23 mouse cellular contexts compared by ENCODE assay signal in genomic region chr11:81658850-81659249, GRCm38 (mm10).
DNase-seq lines count a peak whose midpoint lies in the region; ATAC-seq and TF ChIP-seq lines count a peak whose summit lies in the region.
"Had no signal": no experiment of that assay in that cellular context is flagged by ENCODE, and none has a peak within 500 bp of the region (broad histone marks: within the 10 kb centered on the region; RNA-seq: fewer than 3 reads in every experiment).

No protein-coding gene starts in this region.

- intact Hi-C loops in gastrocnemius, postnatal 14 days (cut with DNase I; ENCODE audit: low total_unique reads), result no loop called here

- H3K27ac ChIP-seq in embryonic facial prominence, embryonic 14.5 days (replicated peaks; ENCODE audit: low read depth, low read length), result no peak overlapping the region
- H3K27ac ChIP-seq in embryonic facial prominence, embryonic 10.5 days (replicated peaks), result no peak overlapping the region
- no peak overlapping the region for H3K27ac ChIP-seq in midbrain, embryonic 14.5 days (replicated peaks; ENCODE audit: low read depth, low read length)
- no peak overlapping the region for H3K27ac ChIP-seq in midbrain, embryonic 10.5 days (replicated peaks)
- H3K27ac ChIP-seq: heart, embryonic 15.5 days; hindbrain, embryonic 14.5 days; intestine, embryonic 15.5 days; liver, embryonic 15.5 days; midbrain, embryonic 13.5 days; neural tube, embryonic 12.5 days had no signal

- no peaks in the 10 kb centered on the region for H3K9me3 ChIP-seq in embryonic facial prominence, embryonic 14.5 days (ENCODE audit: control insufficient read depth, low read length)
- no peaks in the 10 kb centered on the region for H3K9me3 ChIP-seq in embryonic facial prominence, embryonic 10.5 days
- H3K9me3 ChIP-seq in midbrain, embryonic 14.5 days (ENCODE audit: control insufficient read depth, low read length), result no peaks in the 10 kb centered on the region
- no peaks in the 10 kb centered on the region for H3K9me3 ChIP-seq in midbrain, embryonic 10.5 days (replicated peaks)
- H3K9me3 ChIP-seq: heart, embryonic 15.5 days; intestine, embryonic 15.5 days; liver, embryonic 15.5 days; midbrain, embryonic 13.5 days; neural tube, embryonic 12.5 days had no signal

- TF ChIP-seq CTCF in brain, embryonic 14.5 days (IDR thresholded peaks at IDR 0.05; ENCODE audit: borderline replicate concordance, extremely low read depth, insufficient read depth, insufficient read length), result no peak

- TF ChIP-seq POLR2A in brain, embryonic 14.5 days (IDR thresholded peaks at IDR 0.05; ENCODE audit: borderline replicate concordance, extremely low read depth, insufficient read depth, insufficient read length, poor library complexity, severe bottlenecking), result no peak

- no peaks in the 10 kb centered on the region for H3K36me3 ChIP-seq in embryonic facial prominence, embryonic 14.5 days (ENCODE audit: control insufficient read depth, insufficient read depth, low read length)
- H3K36me3 ChIP-seq in embryonic facial prominence, embryonic 10.5 days (replicated peaks), result no peaks in the 10 kb centered on the region
- H3K36me3 ChIP-seq in midbrain, embryonic 14.5 days (ENCODE audit: control insufficient read depth, insufficient read depth, low read length), result no peaks in the 10 kb centered on the region
- H3K36me3 ChIP-seq in midbrain, embryonic 10.5 days, result no peaks in the 10 kb centered on the region
- H3K36me3 ChIP-seq: heart, embryonic 15.5 days; intestine, embryonic 15.5 days; liver, embryonic 15.5 days; midbrain, embryonic 13.5 days; neural tube, embryonic 12.5 days had no signal

- H3K9ac ChIP-seq in embryonic facial prominence, embryonic 14.5 days (ENCODE audit: low read depth, low read length), result no peak overlapping the region
- H3K9ac ChIP-seq in midbrain, embryonic 14.5 days (replicated peaks; ENCODE audit: low read length), result no peak overlapping the region
- H3K9ac ChIP-seq: heart, embryonic 15.5 days; hindbrain, embryonic 14.5 days; intestine, embryonic 15.5 days; liver, embryonic 15.5 days; midbrain, embryonic 13.5 days; neural tube, embryonic 12.5 days had no signal

- no peak overlapping the region for H3K4me3 ChIP-seq in embryonic facial prominence, embryonic 14.5 days (ENCODE audit: low read depth, low read length)
- H3K4me3 ChIP-seq in embryonic facial prominence, embryonic 10.5 days, result no peak overlapping the region
- H3K4me3 ChIP-seq in midbrain, embryonic 14.5 days (replicated peaks; ENCODE audit: low read depth, low read length), result no peak overlapping the region
- no peak overlapping the region for H3K4me3 ChIP-seq in midbrain, embryonic 10.5 days
- H3K4me3 ChIP-seq: heart, embryonic 15.5 days; intestine, embryonic 15.5 days; liver, embryonic 15.5 days; midbrain, embryonic 13.5 days; neural tube, embryonic 12.5 days had no signal

- no peak overlapping the region for H3K4me2 ChIP-seq in embryonic facial prominence, embryonic 14.5 days (ENCODE audit: low read depth, low read length)
- no peak overlapping the region for H3K4me2 ChIP-seq in midbrain, embryonic 14.5 days (ENCODE audit: low read length)
- H3K4me2 ChIP-seq: heart, embryonic 15.5 days; hindbrain, embryonic 14.5 days; intestine, embryonic 15.5 days; liver, embryonic 15.5 days; midbrain, embryonic 13.5 days; neural tube, embryonic 12.5 days had no signal

- 56% methylated on average over 1 of the region's 1 CpGs for WGBS in embryonic facial prominence, embryonic 14.5 days
- WGBS in embryonic facial prominence, embryonic 10.5 days, result 87% methylated on average over 1 of the region's 1 CpGs
- 65% methylated on average over 1 of the region's 1 CpGs for WGBS in midbrain, embryonic 14.5 days
- WGBS in midbrain, embryonic 10.5 days, result 88% methylated on average over 1 of the region's 1 CpGs

- no peak for ATAC-seq in embryonic facial prominence, embryonic 14.5 days (ENCODE audit: low read depth)
- no peak for ATAC-seq in midbrain, embryonic 14.5 days (ENCODE audit: low FRiP score, low TSS enrichment)
- ATAC-seq: CD4-positive, CD25-positive, alpha-beta regulatory T cell, adult 4 months; intestine, embryonic 15.5 days; midbrain, embryonic 13.5 days had no signal

- peak; percentile 49 for DNase-seq in embryonic facial prominence, embryonic 14.5 days (ENCODE audit: low spot score)
- DNase-seq in embryonic facial prominence, embryonic 10.5 days (ENCODE audit: low spot score), result no peak
- DNase-seq in gastrocnemius, postnatal 10 days, result peak; percentile 8
- DNase-seq in gastrocnemius, postnatal 14 days, result no peak
- peak; percentile 38 for DNase-seq in midbrain, embryonic 14.5 days
- no peak for DNase-seq in midbrain, embryonic 10.5 days (ENCODE audit: low spot score)
- DNase-seq in brain, embryonic 14.5 days (ENCODE audit: low read depth), result peak; percentile 56
- DNase-seq in embryo, embryonic 11 days, result no peak
- DNase-seq: cerebellum, postnatal 36 days; heart, postnatal 4 days; kidney, adult 9 months; kidney, postnatal 14 days; layer of hippocampus, postnatal 36 days; liver; lung, postnatal 14 days; spleen, adult 18-20 months had no signal

- no peaks in the 10 kb centered on the region for H3K4me1 ChIP-seq in embryonic facial prominence, embryonic 14.5 days (ENCODE audit: control insufficient read depth, insufficient read depth, low read length)
- H3K4me1 ChIP-seq in embryonic facial prominence, embryonic 10.5 days, result no peaks in the 10 kb centered on the region
- H3K4me1 ChIP-seq in midbrain, embryonic 14.5 days (ENCODE audit: control insufficient read depth, insufficient read depth, low read length), result no peaks in the 10 kb centered on the region
- peaks cover 18% of the 10 kb centered on the region for H3K4me1 ChIP-seq in midbrain, embryonic 10.5 days
- H3K4me1 ChIP-seq: heart, embryonic 15.5 days; intestine, embryonic 15.5 days; liver, embryonic 15.5 days; neural tube, embryonic 12.5 days had no signal

- no peaks in the 10 kb centered on the region for H3K27me3 ChIP-seq in embryonic facial prominence, embryonic 14.5 days (replicated peaks; ENCODE audit: control insufficient read depth, insufficient read depth, low read length)
- no peaks in the 10 kb centered on the region for H3K27me3 ChIP-seq in embryonic facial prominence, embryonic 10.5 days (replicated peaks; ENCODE audit: low read depth, poor library complexity, severe bottlenecking)
- no peaks in the 10 kb centered on the region for H3K27me3 ChIP-seq in midbrain, embryonic 14.5 days (ENCODE audit: control insufficient read depth, insufficient read depth, low read length)
- no peaks in the 10 kb centered on the region for H3K27me3 ChIP-seq in midbrain, embryonic 10.5 days (ENCODE audit: low read depth, poor library complexity, severe bottlenecking)
- H3K27me3 ChIP-seq: heart, embryonic 15.5 days; intestine, embryonic 15.5 days; liver, embryonic 15.5 days; midbrain, embryonic 13.5 days; neural tube, embryonic 12.5 days had no signal

Comparison
In these comparisons a context has a peak if more than half of its experiments do, and no peak if none do; other contexts are left out.
1. DNase-seq: peak in embryonic facial prominence, embryonic 14.5 days (single experiment), gastrocnemius, postnatal 10 days (single experiment), midbrain, embryonic 14.5 days (single experiment) and brain, embryonic 14.5 days (single experiment); none in embryonic facial prominence, embryonic 10.5 days (single experiment), gastrocnemius, postnatal 14 days (single experiment), midbrain, embryonic 10.5 days (single experiment) and embryo, embryonic 11 days (single experiment).